In genomic region chr2:60851057-60851718, GRCm38 (mm10) we compare ENCODE assay signal across 19 mouse cellular contexts.
DNase-seq lines count a peak whose midpoint lies in the region; ATAC-seq and TF ChIP-seq lines count a peak whose summit lies in the region.
"Had no signal": no experiment of that assay in that cellular context is flagged by ENCODE, and none has a peak within 500 bp of the region (broad histone marks: within the 10 kb centered on the region; RNA-seq: fewer than 3 reads in every experiment).

No protein-coding gene starts in this region.

- TF ChIP-seq CTCF in liver, adult 2 months (IDR thresholded peaks at IDR 0.05; ENCODE audit: low read depth, low read length) = no peak

- H3K4me3 ChIP-seq in liver, adult 2 months (ENCODE audit: insufficient read depth, low read depth, low read length) = no peak overlapping the region
- H3K4me3 ChIP-seq in liver, embryonic 11.5 days (ENCODE audit: low read depth, low read length) = no peak overlapping the region
- no peak overlapping the region for H3K4me3 ChIP-seq in lung, embryonic 15.5 days
- H3K4me3 ChIP-seq in stomach, embryonic 16.5 days (replicated peaks; ENCODE audit: low read length) = no peak overlapping the region
- H3K4me3 ChIP-seq: forebrain, embryonic 15.5 days; heart, adult 2 months; hindbrain, embryonic 12.5 days; midbrain, embryonic 12.5 days; neural tube, embryonic 15.5 days had no signal

- H3K36me3 ChIP-seq in liver, adult 2 months (ENCODE audit: control insufficient read depth, insufficient read depth, low read length) = no peaks in the 10 kb centered on the region
- H3K36me3 ChIP-seq in liver, embryonic 11.5 days (ENCODE audit: control insufficient read depth, insufficient read depth, low read length) = no peaks in the 10 kb centered on the region
- no peaks in the 10 kb centered on the region for H3K36me3 ChIP-seq in lung, embryonic 15.5 days
- no peaks in the 10 kb centered on the region for H3K36me3 ChIP-seq in stomach, embryonic 16.5 days (ENCODE audit: control insufficient read depth, insufficient read depth, low read length)
- H3K36me3 ChIP-seq: forebrain, embryonic 15.5 days; hindbrain, embryonic 12.5 days; midbrain, embryonic 12.5 days; neural tube, embryonic 15.5 days had no signal

- ATAC-seq in frontal cortex, adult (ENCODE audit: low TSS enrichment) = peak; percentile 25; the same call in 1 of the 2 replicates
- no peak for ATAC-seq in liver, embryonic 11.5 days (replicated peaks; ENCODE audit: low FRiP score)
- ATAC-seq in lung, embryonic 15.5 days (ENCODE audit: borderline replicate concordance, extremely low read depth, low FRiP score, low TSS enrichment) = no peak
- ATAC-seq in stomach, embryonic 16.5 days (ENCODE audit: insufficient read depth, low FRiP score) = no peak
- no peak for ATAC-seq in CD4-positive, CD25-positive, alpha-beta regulatory T cell, adult 4 months
- ATAC-seq: activated CD4-positive, CD25-positive, alpha-beta regulatory T cell, adult 4 months; forebrain, embryonic 15.5 days; intestine, postnatal 0 days; Patski had no signal

- H3K27me3 ChIP-seq in liver, adult 2 months (ENCODE audit: control insufficient read depth, insufficient read depth, low read length) = no peaks in the 10 kb centered on the region
- H3K27me3 ChIP-seq in liver, embryonic 11.5 days (replicated peaks; ENCODE audit: control insufficient read depth, insufficient read depth, low read length) = no peaks in the 10 kb centered on the region
- no peaks in the 10 kb centered on the region for H3K27me3 ChIP-seq in lung, embryonic 15.5 days
- H3K27me3 ChIP-seq in stomach, embryonic 16.5 days (ENCODE audit: control insufficient read depth, insufficient read depth, low read length) = no peaks in the 10 kb centered on the region
- H3K27me3 ChIP-seq: forebrain, embryonic 15.5 days; hindbrain, embryonic 12.5 days; neural tube, embryonic 15.5 days; Patski had no signal

- no peaks in the 10 kb centered on the region for H3K9me3 ChIP-seq in liver, embryonic 11.5 days (ENCODE audit: control insufficient read depth, low read length)
- no peaks in the 10 kb centered on the region for H3K9me3 ChIP-seq in lung, embryonic 15.5 days
- no peaks in the 10 kb centered on the region for H3K9me3 ChIP-seq in stomach, embryonic 16.5 days (replicated peaks; ENCODE audit: control insufficient read depth, low read length)
- H3K9me3 ChIP-seq: forebrain, embryonic 15.5 days; hindbrain, embryonic 12.5 days; midbrain, embryonic 12.5 days; neural tube, embryonic 15.5 days had no signal

- peaks cover 25% of the 10 kb centered on the region; the same call in 1 of the 2 replicates for H3K79me2 ChIP-seq in liver, adult 2 months (ENCODE audit: control insufficient read depth, insufficient read depth, low read length)

- TF ChIP-seq POLR2A in liver, adult 2 months (IDR thresholded peaks at IDR 0.05; ENCODE audit: extremely low read depth, insufficient read depth, low read length) = no peak

- H3K4me1 ChIP-seq in liver, adult 2 months (ENCODE audit: control insufficient read depth, insufficient read depth, low read length) = 0 out of 2 replicates have a peak, but pooled peaks cover 7% of the 10 kb centered on the region
- H3K4me1 ChIP-seq in liver, embryonic 11.5 days (replicated peaks; ENCODE audit: control insufficient read depth, insufficient read depth, low read length) = peaks cover 10% of the 10 kb centered on the region; the same call in 1 of the 2 replicates
- peaks cover 51% of the 10 kb centered on the region for H3K4me1 ChIP-seq in lung, embryonic 15.5 days
- peaks cover 36% of the 10 kb centered on the region for H3K4me1 ChIP-seq in stomach, embryonic 16.5 days (ENCODE audit: control insufficient read depth, insufficient read depth, low read length)
- H3K4me1 ChIP-seq: forebrain, embryonic 15.5 days; midbrain, embryonic 12.5 days had no signal

- no peak overlapping the region for H3K27ac ChIP-seq in liver, adult 2 months (replicated peaks; ENCODE audit: insufficient read depth, low read depth, low read length)
- H3K27ac ChIP-seq in liver, embryonic 11.5 days (ENCODE audit: low read depth, low read length) = no peak overlapping the region
- H3K27ac ChIP-seq in lung, embryonic 15.5 days = peak overlapping the region; percentile 51
- H3K27ac ChIP-seq in stomach, embryonic 16.5 days (ENCODE audit: low read length) = peak overlapping the region; percentile 39
- H3K27ac ChIP-seq: forebrain, embryonic 15.5 days; heart, adult 2 months; midbrain, embryonic 12.5 days; neural tube, embryonic 15.5 days had no signal

- WGBS in liver, adult 2 months = 62% methylated on average over 14 of the region's 14 CpGs
- 78% methylated on average over 14 of the region's 14 CpGs for WGBS in liver, embryonic 11.5 days
- WGBS in lung, embryonic 15.5 days = 43% methylated on average over 14 of the region's 14 CpGs
- 46% methylated on average over 14 of the region's 14 CpGs for WGBS in stomach, embryonic 16.5 days

- DNase-seq in frontal cortex, postnatal 25 days (ENCODE audit: low spot score in 2 of 2) = no peak
- peak; percentile 26 for DNase-seq in liver, adult 2 months (ENCODE audit: extremely low read depth, low read depth, low spot score)
- DNase-seq in liver, embryonic 11.5 days (ENCODE audit: low spot score) = no peak
- DNase-seq in liver = no peak
- DNase-seq: adrenal gland, postnatal 25 days; cerebellum, adult 18-20 months; thymus, adult 2 months had no signal

- no peak overlapping the region for H3K9ac ChIP-seq in liver, adult 2 months (ENCODE audit: low read depth, low read length)
- no peak overlapping the region for H3K9ac ChIP-seq in liver, embryonic 11.5 days (ENCODE audit: low read depth, low read length)
- H3K9ac ChIP-seq in lung, embryonic 15.5 days = no peak overlapping the region
- no peak overlapping the region for H3K9ac ChIP-seq in stomach, embryonic 16.5 days (ENCODE audit: low read length)
- H3K9ac ChIP-seq: forebrain, embryonic 15.5 days; hindbrain, embryonic 12.5 days; midbrain, embryonic 12.5 days; neural tube, embryonic 15.5 days had no signal

- no peak overlapping the region for H3K4me2 ChIP-seq in liver, embryonic 11.5 days
- H3K4me2 ChIP-seq in lung, embryonic 15.5 days = no peak overlapping the region; the same call in 1 of the 2 replicates
- H3K4me2 ChIP-seq in stomach, embryonic 16.5 days (ENCODE audit: low read depth, low read length) = no peak overlapping the region
- H3K4me2 ChIP-seq: forebrain, embryonic 15.5 days; hindbrain, embryonic 12.5 days; midbrain, embryonic 12.5 days; neural tube, embryonic 15.5 days had no signal

Comparison
In these comparisons a context has a peak if more than half of its experiments do, and no peak if none do; other contexts are left out.
1. H3K27ac ChIP-seq: peak in lung, embryonic 15.5 days (single experiment) and stomach, embryonic 16.5 days (single experiment); none in liver, adult 2 months (single experiment) and liver, embryonic 11.5 days (single experiment).